Mouse (Mus musculus): Measurements from ENCODE around the gene Nfatc2ip. TPM values are rescaled to one million over a fixed set of nuclear protein-coding genes. Genes with fewer than 3 reads are reported as not detected.

Gene Nfatc2ip
- polyA plus RNA-seq, 2 experiments = 3.0 to 7.1 TPM

- H3K36me3 ChIP-seq (replicated peaks; ENCODE audit: control insufficient read depth, insufficient read depth, low read depth) = no peaks in the 10 kb centered on the region
- no peak overlapping the region for H3K9ac ChIP-seq (replicated peaks)
- DNase-seq (ENCODE audit: low read depth in 3 of 3, low spot score in 3 of 3) (no peak), ATAC-seq (ENCODE audit: insufficient read depth) (no peak)
- H3K4me1 ChIP-seq (replicated peaks; ENCODE audit: control insufficient read depth in 2 of 2, insufficient read depth in 2 of 2, low read length in 1 of 2) = peaks cover 7 to 13% of the 10 kb centered on the region in 2 experiments
- H3K27ac ChIP-seq = no peak overlapping the region
- TF ChIP-seq EP300 (IDR thresholded peaks at IDR 0.05; ENCODE audit: low read depth) (no peak), CTCF (IDR thresholded peaks at IDR 0.05; ENCODE audit: low read depth) (no peak)
- no peaks in the 10 kb centered on the region for H3K27me3 ChIP-seq (ENCODE audit: control insufficient read depth, insufficient read depth, low read length)
- no peaks in the 10 kb centered on the region for H3K9me3 ChIP-seq (ENCODE audit: control insufficient read depth, low read length)
- 34% methylated on average over 15 of the region's 15 CpGs for WGBS (ENCODE audit: insufficient replicate concordance)
- peak overlapping the region; percentile 70 to 71 for H3K4me3 ChIP-seq (ENCODE audit: insufficient read depth in 1 of 2, low read depth in 2 of 2, low read length in 2 of 2)
- peak overlapping the region; percentile 96 for H3K4me2 ChIP-seq (ENCODE audit: low read depth)
Measured at GRCm38 (mm10) chr7:126429503-126429898, 33.0 kb upstream of the Nfatc2ip start.

GRCm38 (mm10) chr7:126428631-126429502 is 32.3 kb upstream of the Nfatc2ip start, which contains the start of gene Rabep2:
Gene Rabep2 (plus strand): TSS chr7:126428759.
- Histone ChIP-seq H3K9ac (replicated peaks) (peak within 1 kb of the TSS; percentile 72), H3K4me2 (ENCODE audit: low read depth) (peak within 1 kb of the TSS; percentile 96), H3K27ac (peak within 1 kb of the TSS; percentile 47), H3K9me3 (ENCODE audit: control insufficient read depth, low read length) (no peaks in the 10 kb centered on the region), H3K36me3 (replicated peaks; ENCODE audit: control insufficient read depth, insufficient read depth, low read depth) (no peaks in the 10 kb centered on the region), H3K4me3 (ENCODE audit: insufficient read depth in 1 of 2, low read depth in 2 of 2, low read length in 2 of 2) (peak within 1 kb of the TSS; percentile 70 to 71), H3K27me3 (ENCODE audit: control insufficient read depth, insufficient read depth, low read length) (no peaks in the 10 kb centered on the region), H3K4me1 (replicated peaks; ENCODE audit: control insufficient read depth in 2 of 2, insufficient read depth in 2 of 2, low read length in 1 of 2) (peaks cover 7 to 13% of the 10 kb centered on the region in 2 experiments)
- no peak for TF ChIP-seq CTCF (IDR thresholded peaks at IDR 0.05; ENCODE audit: low read depth)
- no peak for TF ChIP-seq EP300 (IDR thresholded peaks at IDR 0.05; ENCODE audit: low read depth)
- peak; percentile 60 to 62 (median 61) for DNase-seq (ENCODE audit: low read depth in 3 of 3, low spot score in 3 of 3)
- ATAC-seq (ENCODE audit: insufficient read depth) = peak; percentile 85
- under 1% methylated on average over 82 of the region's 82 CpGs for WGBS (ENCODE audit: insufficient replicate concordance)

GRCm38 (mm10) chr7:126428154-126428553 is 31.6 kb upstream of the Nfatc2ip start:
- no peak for TF ChIP-seq CTCF (IDR thresholded peaks at IDR 0.05; ENCODE audit: low read depth)
- peak; percentile 54; the same call in 1 of the 2 replicates for TF ChIP-seq EP300 (IDR thresholded peaks at IDR 0.05; ENCODE audit: low read depth)
- 6% methylated on average over 4 of the region's 4 CpGs for WGBS (ENCODE audit: insufficient replicate concordance)
- DNase-seq (ENCODE audit: low read depth in 3 of 3, low spot score in 3 of 3) (peak; percentile 35 to 53 (median 46)), ATAC-seq (ENCODE audit: insufficient read depth) (peak; percentile 34)
- no peaks in the 10 kb centered on the region for H3K9me3 ChIP-seq (ENCODE audit: control insufficient read depth, low read length)
- H3K4me3 ChIP-seq (ENCODE audit: insufficient read depth in 1 of 2, low read depth in 2 of 2, low read length in 2 of 2) = peak overlapping the region; percentile 70 to 71
- H3K36me3 ChIP-seq (replicated peaks; ENCODE audit: control insufficient read depth, insufficient read depth, low read depth) = no peaks in the 10 kb centered on the region
- no peak overlapping the region for H3K27ac ChIP-seq
- H3K4me2 ChIP-seq (ENCODE audit: low read depth) = peak overlapping the region; percentile 96
- H3K27me3 ChIP-seq (ENCODE audit: control insufficient read depth, insufficient read depth, low read length) = no peaks in the 10 kb centered on the region
- peaks cover 7 to 13% of the 10 kb centered on the region in 2 experiments for H3K4me1 ChIP-seq (replicated peaks; ENCODE audit: control insufficient read depth in 2 of 2, insufficient read depth in 2 of 2, low read length in 1 of 2)
- H3K9ac ChIP-seq (replicated peaks) = peak overlapping the region; percentile 72

- Histone ChIP-seq H3K4me1 (replicated peaks; ENCODE audit: control insufficient read depth in 2 of 2, insufficient read depth in 2 of 2, low read length in 1 of 2) (peaks cover 7 to 13% of the 10 kb centered on the region in 2 experiments), H3K27me3 (ENCODE audit: control insufficient read depth, insufficient read depth, low read length) (no peaks in the 10 kb centered on the region), H3K4me3 (ENCODE audit: insufficient read depth in 1 of 2, low read depth in 2 of 2, low read length in 2 of 2) (no peak overlapping the region), H3K9me3 (ENCODE audit: control insufficient read depth, low read length) (no peaks in the 10 kb centered on the region), H3K27ac (no peak overlapping the region), H3K36me3 (replicated peaks; ENCODE audit: control insufficient read depth, insufficient read depth, low read depth) (no peaks in the 10 kb centered on the region), H3K9ac (replicated peaks) (no peak overlapping the region), H3K4me2 (ENCODE audit: low read depth) (no peak overlapping the region)
- no peak for ATAC-seq (ENCODE audit: insufficient read depth)
- no peak for DNase-seq (ENCODE audit: low read depth in 3 of 3, low spot score in 3 of 3)
- WGBS (ENCODE audit: insufficient replicate concordance) = 52% methylated on average over 12 of the region's 13 CpGs
- no peak for TF ChIP-seq EP300 (IDR thresholded peaks at IDR 0.05; ENCODE audit: low read depth)
- TF ChIP-seq CTCF (IDR thresholded peaks at IDR 0.05; ENCODE audit: low read depth) = no peak
Measured at GRCm38 (mm10) chr7:126427323-126427860, 30.9 kb upstream of the Nfatc2ip start.

GRCm38 (mm10) chr7:126424161-126424560 is 27.6 kb upstream of the Nfatc2ip start:
- Histone ChIP-seq H3K4me2 (ENCODE audit: low read depth) (no peak overlapping the region), H3K27me3 (ENCODE audit: control insufficient read depth, insufficient read depth, low read length) (no peaks in the 10 kb centered on the region), H3K4me1 (replicated peaks; ENCODE audit: control insufficient read depth in 2 of 2, insufficient read depth in 2 of 2, low read length in 1 of 2) (peaks cover 7 to 9% of the 10 kb centered on the region in 2 experiments), H3K9me3 (ENCODE audit: control insufficient read depth, low read length) (no peaks in the 10 kb centered on the region), H3K27ac (no peak overlapping the region), H3K9ac (replicated peaks) (no peak overlapping the region), H3K4me3 (ENCODE audit: insufficient read depth in 1 of 2, low read depth in 2 of 2, low read length in 2 of 2) (no peak overlapping the region), H3K36me3 (replicated peaks; ENCODE audit: control insufficient read depth, insufficient read depth, low read depth) (no peaks in the 10 kb centered on the region)
- DNase-seq (ENCODE audit: low read depth in 3 of 3, low spot score in 3 of 3) (no peak), ATAC-seq (ENCODE audit: insufficient read depth) (no peak)
- WGBS (ENCODE audit: insufficient replicate concordance) = 67% methylated on average over 6 of the region's 6 CpGs
- no peak for TF ChIP-seq CTCF (IDR thresholded peaks at IDR 0.05; ENCODE audit: low read depth)
- no peak for TF ChIP-seq EP300 (IDR thresholded peaks at IDR 0.05; ENCODE audit: low read depth)

All from liver, embryonic 14.5 days (tissue).